Mouse (Mus musculus): ENCODE results near the gene Stoml2. TPM values are rescaled to one million over a fixed set of nuclear protein-coding genes. Genes with fewer than 3 reads are reported as not detected.

Gene Stoml2
- polyA plus RNA-seq, 1 experiment from 2014 or later, result 222 TPM

- DNase-seq (no peak), ATAC-seq (ENCODE audit: low FRiP score, low TSS enrichment) (no peak)
- Histone ChIP-seq H3K4me3 (replicated peaks; ENCODE audit: low read depth, low read length) (no peak overlapping the region), H3K4me1 (ENCODE audit: control insufficient read depth, insufficient read depth, low read length) (peaks cover 27% of the 10 kb centered on the region), H3K36me3 (ENCODE audit: control insufficient read depth, insufficient read depth, low read length) (peaks cover 67% of the 10 kb centered on the region), H3K9ac (replicated peaks; ENCODE audit: low read length) (no peak overlapping the region), H3K4me2 (ENCODE audit: low read length) (no peak overlapping the region), H3K9me3 (ENCODE audit: control insufficient read depth, low read length) (no peaks in the 10 kb centered on the region), H3K27ac (replicated peaks; ENCODE audit: low read depth, low read length) (peak overlapping the region; percentile 92), H3K27me3 (ENCODE audit: control insufficient read depth, insufficient read depth, low read length) (no peaks in the 10 kb centered on the region)
- 96% methylated on average over 1 of the region's 1 CpGs for WGBS
Observed at GRCm38 (mm10) chr4:43032501-43032900, 991 bp upstream of the Stoml2 start.

- H3K9me3 ChIP-seq (ENCODE audit: control insufficient read depth, low read length), result no peaks in the 10 kb centered on the region
- ATAC-seq (ENCODE audit: low FRiP score, low TSS enrichment) (peak; percentile 32), DNase-seq (no peak)
- peak overlapping the region; percentile 87 for H3K4me2 ChIP-seq (ENCODE audit: low read length)
- peak overlapping the region; percentile 65 for H3K9ac ChIP-seq (replicated peaks; ENCODE audit: low read length)
- H3K27me3 ChIP-seq (ENCODE audit: control insufficient read depth, insufficient read depth, low read length), result no peaks in the 10 kb centered on the region
- H3K27ac ChIP-seq (replicated peaks; ENCODE audit: low read depth, low read length), result peak overlapping the region; percentile 92
- 2% methylated on average over 28 of the region's 28 CpGs for WGBS
- peaks cover 64% of the 10 kb centered on the region for H3K36me3 ChIP-seq (ENCODE audit: control insufficient read depth, insufficient read depth, low read length)
- peaks cover 22% of the 10 kb centered on the region for H3K4me1 ChIP-seq (ENCODE audit: control insufficient read depth, insufficient read depth, low read length)
- H3K4me3 ChIP-seq (replicated peaks; ENCODE audit: low read depth, low read length), result peak overlapping the region; percentile 51
Observed at GRCm38 (mm10) chr4:43030780-43031230, 705 bp downstream of the Stoml2 start.

- peaks cover 22% of the 10 kb centered on the region for H3K4me1 ChIP-seq (ENCODE audit: control insufficient read depth, insufficient read depth, low read length)
- H3K36me3 ChIP-seq (ENCODE audit: control insufficient read depth, insufficient read depth, low read length), result peaks cover 60% of the 10 kb centered on the region
- no peak for DNase-seq
- peak overlapping the region; percentile 65 for H3K9ac ChIP-seq (replicated peaks; ENCODE audit: low read length)
- H3K27ac ChIP-seq (replicated peaks; ENCODE audit: low read depth, low read length), result peak overlapping the region; percentile 92; the same call in 1 of the 2 replicates
- no peak for ATAC-seq (ENCODE audit: low FRiP score, low TSS enrichment)
- H3K9me3 ChIP-seq (ENCODE audit: control insufficient read depth, low read length), result no peaks in the 10 kb centered on the region
- H3K4me3 ChIP-seq (replicated peaks; ENCODE audit: low read depth, low read length), result peak overlapping the region; percentile 51
- peak overlapping the region; percentile 87 for H3K4me2 ChIP-seq (ENCODE audit: low read length)
- H3K27me3 ChIP-seq (ENCODE audit: control insufficient read depth, insufficient read depth, low read length), result no peaks in the 10 kb centered on the region
- WGBS, result 74% methylated on average over 9 of the region's 9 CpGs
Observed at GRCm38 (mm10) chr4:43030352-43030751, 1.2 kb downstream of the Stoml2 start.

DNA sequence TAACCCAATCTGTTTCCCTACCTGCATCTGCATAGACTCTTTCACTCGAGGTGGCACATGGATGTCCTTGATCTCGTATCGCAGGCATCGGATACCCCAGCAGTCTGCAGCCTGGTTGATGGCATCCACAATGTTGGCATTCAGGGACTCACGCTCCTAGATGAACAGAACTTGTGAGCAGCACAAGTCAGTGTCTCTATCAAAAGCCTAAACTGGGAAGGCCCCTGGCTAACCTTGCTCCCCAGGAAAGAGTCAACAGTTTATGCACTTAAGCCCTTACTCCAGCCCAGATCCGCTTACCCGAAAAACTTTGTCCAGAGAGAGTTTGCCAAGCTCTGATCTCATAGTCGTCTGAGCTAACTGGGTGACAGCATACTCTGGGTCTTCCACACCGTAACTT is 1.8 kb downstream of the Stoml2 start:
- H3K4me3 ChIP-seq (replicated peaks; ENCODE audit: low read depth, low read length), result no peak overlapping the region
- H3K9ac ChIP-seq (replicated peaks; ENCODE audit: low read length), result no peak overlapping the region
- H3K4me2 ChIP-seq (ENCODE audit: low read length), result peak overlapping the region; percentile 87
- no peak for DNase-seq
- H3K9me3 ChIP-seq (ENCODE audit: control insufficient read depth, low read length), result no peaks in the 10 kb centered on the region
- 94% methylated on average over 9 of the region's 9 CpGs for WGBS
- H3K27ac ChIP-seq (replicated peaks; ENCODE audit: low read depth, low read length), result no peak overlapping the region
- no peak for ATAC-seq (ENCODE audit: low FRiP score, low TSS enrichment)
- peaks cover 26% of the 10 kb centered on the region for H3K4me1 ChIP-seq (ENCODE audit: control insufficient read depth, insufficient read depth, low read length)
- H3K27me3 ChIP-seq (ENCODE audit: control insufficient read depth, insufficient read depth, low read length), result no peaks in the 10 kb centered on the region
- peaks cover 54% of the 10 kb centered on the region for H3K36me3 ChIP-seq (ENCODE audit: control insufficient read depth, insufficient read depth, low read length)

DNA sequence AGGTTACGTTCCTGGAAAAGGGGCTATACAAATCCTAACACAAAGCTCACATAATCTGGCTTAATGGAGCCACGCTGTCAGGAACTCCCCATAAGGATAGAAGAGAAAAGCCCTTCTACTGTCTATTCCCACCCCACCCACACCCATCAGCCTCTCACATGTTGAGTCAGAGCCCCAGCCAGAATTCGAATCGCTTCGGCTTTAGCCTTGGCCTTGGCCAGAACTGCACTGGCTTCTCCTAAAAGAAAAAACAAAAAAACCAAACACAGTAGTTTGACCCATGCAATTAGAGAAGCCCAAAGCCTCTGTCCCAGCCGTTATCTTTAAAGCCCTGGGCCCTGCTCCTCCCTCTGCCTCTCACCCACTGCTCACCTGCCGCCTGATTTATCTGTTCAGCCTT is 2.4 kb downstream of the Stoml2 start:
- no peak for DNase-seq
- peaks cover 47% of the 10 kb centered on the region for H3K36me3 ChIP-seq (ENCODE audit: control insufficient read depth, insufficient read depth, low read length)
- no peak overlapping the region for H3K4me3 ChIP-seq (replicated peaks; ENCODE audit: low read depth, low read length)
- H3K4me2 ChIP-seq (ENCODE audit: low read length), result no peak overlapping the region
- H3K27ac ChIP-seq (replicated peaks; ENCODE audit: low read depth, low read length), result no peak overlapping the region
- no peak for ATAC-seq (ENCODE audit: low FRiP score, low TSS enrichment)
- no peak overlapping the region for H3K9ac ChIP-seq (replicated peaks; ENCODE audit: low read length)
- H3K4me1 ChIP-seq (ENCODE audit: control insufficient read depth, insufficient read depth, low read length), result peaks cover 32% of the 10 kb centered on the region
- no peaks in the 10 kb centered on the region for H3K9me3 ChIP-seq (ENCODE audit: control insufficient read depth, low read length)
- WGBS, result 92% methylated on average over 7 of the region's 7 CpGs
- no peaks in the 10 kb centered on the region for H3K27me3 ChIP-seq (ENCODE audit: control insufficient read depth, insufficient read depth, low read length)

GRCm38 (mm10) chr4:43025084-43025960 is 6.2 kb downstream of the Stoml2 start, which contains the start of gene Pigo:
Pigo (minus strand) TSS chr4:43025819.
- WGBS, result 9% methylated on average over 42 of the region's 42 CpGs
- H3K9ac ChIP-seq (replicated peaks; ENCODE audit: low read length), result peak within 1 kb of the TSS; percentile 58
- ATAC-seq (ENCODE audit: low FRiP score, low TSS enrichment) (peak; percentile 92), DNase-seq (peak; percentile 97)
- H3K27ac ChIP-seq (replicated peaks; ENCODE audit: low read depth, low read length), result peak within 1 kb of the TSS; percentile 90
- H3K4me2 ChIP-seq (ENCODE audit: low read length), result peak within 1 kb of the TSS; percentile 63
- no peaks in the 10 kb centered on the region for H3K9me3 ChIP-seq (ENCODE audit: control insufficient read depth, low read length)
- peaks cover 19% of the 10 kb centered on the region for H3K4me1 ChIP-seq (ENCODE audit: control insufficient read depth, insufficient read depth, low read length)
- H3K4me3 ChIP-seq (replicated peaks; ENCODE audit: low read depth, low read length), result peak within 1 kb of the TSS; percentile 58
- H3K36me3 ChIP-seq (ENCODE audit: control insufficient read depth, insufficient read depth, low read length), result peaks cover 68% of the 10 kb centered on the region
- no peaks in the 10 kb centered on the region for H3K27me3 ChIP-seq (ENCODE audit: control insufficient read depth, insufficient read depth, low read length)

DNA sequence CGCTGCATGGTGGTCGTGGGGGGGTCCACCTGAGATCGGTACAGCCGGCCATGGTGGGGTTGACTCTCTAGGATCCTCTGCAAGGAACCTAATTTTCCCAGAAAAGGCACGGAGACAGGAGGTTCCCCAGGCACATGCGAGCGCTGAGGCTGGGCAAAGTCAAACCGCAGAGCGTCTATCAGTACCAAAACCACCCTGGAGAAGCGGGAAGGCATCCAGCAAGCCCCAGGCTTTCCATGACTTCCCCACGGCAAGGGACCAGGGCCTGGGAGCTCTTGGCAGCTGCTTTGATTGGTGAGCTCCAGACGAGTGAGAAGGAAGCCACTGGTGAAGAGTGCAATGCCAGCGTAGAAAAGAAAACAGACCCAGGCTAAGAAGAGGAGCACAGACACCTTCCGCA is 6.8 kb downstream of the Stoml2 start:
- Histone ChIP-seq H3K27me3 (ENCODE audit: control insufficient read depth, insufficient read depth, low read length) (no peaks in the 10 kb centered on the region), H3K9me3 (ENCODE audit: control insufficient read depth, low read length) (no peaks in the 10 kb centered on the region), H3K4me1 (ENCODE audit: control insufficient read depth, insufficient read depth, low read length) (peaks cover 13% of the 10 kb centered on the region), H3K4me2 (ENCODE audit: low read length) (peak overlapping the region; percentile 63), H3K27ac (replicated peaks; ENCODE audit: low read depth, low read length) (peak overlapping the region; percentile 90), H3K36me3 (ENCODE audit: control insufficient read depth, insufficient read depth, low read length) (peaks cover 74% of the 10 kb centered on the region), H3K9ac (replicated peaks; ENCODE audit: low read length) (peak overlapping the region; percentile 58), H3K4me3 (replicated peaks; ENCODE audit: low read depth, low read length) (peak overlapping the region; percentile 58)
- ATAC-seq (ENCODE audit: low FRiP score, low TSS enrichment) (no peak), DNase-seq (no peak)
- 85% methylated on average over 14 of the region's 14 CpGs for WGBS

- no peaks in the 10 kb centered on the region for H3K27me3 ChIP-seq (ENCODE audit: control insufficient read depth, insufficient read depth, low read length)
- H3K4me2 ChIP-seq (ENCODE audit: low read length), result no peak overlapping the region
- 75% methylated on average over 17 of the region's 17 CpGs for WGBS
- H3K9me3 ChIP-seq (ENCODE audit: control insufficient read depth, low read length), result no peaks in the 10 kb centered on the region
- no peak overlapping the region for H3K9ac ChIP-seq (replicated peaks; ENCODE audit: low read length)
- no peak overlapping the region for H3K4me3 ChIP-seq (replicated peaks; ENCODE audit: low read depth, low read length)
- peaks cover 13% of the 10 kb centered on the region for H3K4me1 ChIP-seq (ENCODE audit: control insufficient read depth, insufficient read depth, low read length)
- H3K36me3 ChIP-seq (ENCODE audit: control insufficient read depth, insufficient read depth, low read length), result peaks cover 75% of the 10 kb centered on the region
- DNase-seq (no peak), ATAC-seq (ENCODE audit: low FRiP score, low TSS enrichment) (no peak)
- no peak overlapping the region for H3K27ac ChIP-seq (replicated peaks; ENCODE audit: low read depth, low read length)
Observed at GRCm38 (mm10) chr4:43021341-43021740, 10.2 kb downstream of the Stoml2 start.

DNA sequence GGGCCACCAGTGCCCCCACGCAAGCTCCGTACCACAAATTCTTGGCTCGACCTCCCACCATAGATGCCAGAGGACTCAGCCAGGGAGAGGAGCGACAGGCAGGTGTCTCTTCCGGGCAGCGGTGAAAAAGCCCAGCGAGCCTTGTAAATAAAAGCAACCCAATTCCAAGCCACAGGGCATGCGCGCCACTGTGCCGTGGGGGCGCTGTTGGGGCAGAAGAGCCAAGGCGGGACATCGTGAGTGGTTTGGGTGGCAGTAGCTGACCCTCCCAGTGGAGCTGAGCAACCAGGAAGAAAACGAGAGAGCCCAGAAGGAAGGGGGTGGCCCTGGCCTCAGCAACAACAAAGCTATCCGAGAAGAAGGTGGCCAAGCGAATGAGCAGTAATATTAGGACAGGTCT is 10.6 kb downstream of the Stoml2 start:
- H3K9me3 ChIP-seq (ENCODE audit: control insufficient read depth, low read length), result no peaks in the 10 kb centered on the region
- H3K4me3 ChIP-seq (replicated peaks; ENCODE audit: low read depth, low read length), result no peak overlapping the region
- H3K9ac ChIP-seq (replicated peaks; ENCODE audit: low read length), result no peak overlapping the region
- peaks cover 13% of the 10 kb centered on the region for H3K4me1 ChIP-seq (ENCODE audit: control insufficient read depth, insufficient read depth, low read length)
- H3K4me2 ChIP-seq (ENCODE audit: low read length), result no peak overlapping the region
- 80% methylated on average over 16 of the region's 16 CpGs for WGBS
- peaks cover 75% of the 10 kb centered on the region for H3K36me3 ChIP-seq (ENCODE audit: control insufficient read depth, insufficient read depth, low read length)
- H3K27ac ChIP-seq (replicated peaks; ENCODE audit: low read depth, low read length), result no peak overlapping the region
- no peaks in the 10 kb centered on the region for H3K27me3 ChIP-seq (ENCODE audit: control insufficient read depth, insufficient read depth, low read length)
- ATAC-seq (ENCODE audit: low FRiP score, low TSS enrichment), result no peak
- no peak for DNase-seq
